Mouse (Mus musculus) frontal cortex, postnatal 25 days (tissue): ENCODE data around the gene Tmem256.
"Not testable (repeated sequence)": the region's sequence is repeated elsewhere in the genome, so short reads cannot be mapped to it uniquely, and the experiment has no call there.

Source experiments
- DNase-seq, 2 experiments: peaks; one replicate each; pipeline ENCODE4 v3.0.0; 2022; ENCODE audit warnings: low spot score in 2 of 2

Gene Tmem256

DNA sequence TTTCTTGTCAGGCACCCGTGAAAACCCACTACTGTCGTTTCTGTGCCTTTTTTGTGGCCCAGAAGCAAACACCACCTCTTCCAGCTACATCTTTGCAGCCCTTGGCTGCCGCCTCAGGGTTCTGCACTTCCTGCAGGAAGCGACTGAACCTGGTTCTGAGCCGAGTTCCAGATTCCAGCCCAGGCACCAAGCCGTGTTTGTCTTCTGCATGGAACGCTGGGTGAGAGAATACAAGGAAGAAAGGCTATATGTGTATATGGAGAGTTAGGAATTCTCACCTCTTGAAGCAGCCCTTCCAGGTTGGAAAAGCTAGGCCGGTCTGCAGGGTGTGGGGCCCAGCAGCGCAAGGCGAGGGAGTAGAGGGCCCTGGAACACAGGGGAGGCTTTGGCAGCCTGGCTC is 16.4 kb downstream of the Tmem256 start:
- no peak for DNase-seq

DNA sequence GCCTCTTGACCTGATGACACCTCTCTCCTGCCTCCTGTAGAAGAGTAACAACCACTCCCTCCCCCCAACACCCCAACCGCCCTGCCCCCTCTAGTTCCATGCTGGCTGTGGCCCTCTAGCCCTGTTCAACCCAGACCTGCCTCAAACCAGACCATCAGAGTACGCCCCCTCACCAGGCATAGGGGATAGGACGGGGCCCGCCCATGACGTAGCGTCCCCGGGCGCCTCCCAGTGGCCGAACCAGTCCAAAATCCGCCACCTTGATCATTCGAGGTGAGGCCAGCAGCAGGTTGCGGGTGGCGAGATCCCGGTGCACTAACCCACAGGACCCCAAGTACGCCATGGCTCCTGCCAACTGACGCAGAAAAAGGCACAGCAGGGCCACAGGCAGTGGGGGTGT is 17.0 kb downstream of the Tmem256 start:
- DNase-seq: no peak

DNA sequence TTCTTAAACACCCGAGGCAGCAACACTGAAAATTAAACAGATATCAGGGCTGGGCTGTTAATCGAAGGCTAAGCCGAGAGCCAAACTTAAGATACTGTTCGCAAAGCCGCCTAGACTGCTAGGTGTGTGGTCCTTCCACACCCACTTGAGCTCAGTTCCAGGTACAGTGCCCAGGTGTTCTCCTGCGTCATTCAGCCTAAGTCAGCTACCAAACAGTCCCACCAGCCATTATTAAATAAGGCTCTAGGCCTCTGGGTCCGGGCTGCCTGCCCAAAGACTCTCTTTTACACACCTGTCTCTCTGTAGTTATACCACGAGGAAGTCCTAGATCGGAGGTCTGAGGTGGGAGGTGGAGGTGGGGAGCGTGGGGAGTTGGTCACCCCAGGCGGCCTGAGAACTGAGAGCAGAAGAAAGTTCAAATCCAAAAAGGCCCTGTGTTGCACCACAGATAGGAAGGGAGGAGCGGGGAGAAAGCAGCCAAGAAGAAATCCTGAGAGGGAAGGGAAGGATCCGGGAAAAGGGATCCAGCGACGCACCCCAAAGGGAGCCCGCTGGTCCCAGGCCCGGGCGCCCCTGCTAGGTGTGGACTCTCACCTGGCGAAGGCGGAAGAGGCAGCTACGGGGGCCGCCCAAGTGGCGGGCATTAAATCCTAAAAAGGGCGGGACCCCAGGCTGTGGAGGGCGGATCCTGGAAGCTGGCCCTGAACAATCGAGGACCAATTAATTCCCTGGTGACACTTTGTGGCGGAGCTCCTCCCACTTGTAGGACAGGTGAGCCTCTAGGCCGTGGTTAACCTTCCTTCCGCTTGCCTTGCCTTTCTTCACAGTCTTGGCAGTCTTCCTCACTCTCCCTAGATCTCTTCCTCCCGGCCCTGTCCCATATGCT is 20.0 kb downstream of the Tmem256 start, which contains the start of gene Tnk1:
Gene Tnk1, minus strand, starts transcription at position 618 of the 886 bp plus-strand sequence.
- DNase-seq: no peak

DNA sequence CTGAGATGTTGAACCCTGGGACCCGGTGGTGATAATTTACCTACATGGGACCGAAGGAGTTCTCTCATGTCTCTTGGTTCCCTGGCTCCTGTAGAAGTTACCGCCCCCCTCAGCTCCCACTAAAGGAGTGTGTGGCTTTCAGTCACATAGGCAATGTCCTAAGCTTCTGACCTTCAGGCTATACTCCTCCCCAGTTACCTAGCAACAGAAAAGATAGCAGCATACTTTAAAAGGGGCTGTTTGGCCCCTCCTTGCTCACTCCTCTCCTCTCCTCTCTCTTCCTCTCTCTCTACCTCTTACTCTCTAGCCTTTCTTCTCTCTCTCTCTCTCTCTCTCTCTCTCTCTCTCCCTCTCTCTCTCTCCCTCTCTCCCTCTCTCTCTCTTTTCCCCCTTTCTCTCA is 25.4 kb downstream of the Tmem256 start:
- DNase-seq: not testable (repeated sequence)

DNA sequence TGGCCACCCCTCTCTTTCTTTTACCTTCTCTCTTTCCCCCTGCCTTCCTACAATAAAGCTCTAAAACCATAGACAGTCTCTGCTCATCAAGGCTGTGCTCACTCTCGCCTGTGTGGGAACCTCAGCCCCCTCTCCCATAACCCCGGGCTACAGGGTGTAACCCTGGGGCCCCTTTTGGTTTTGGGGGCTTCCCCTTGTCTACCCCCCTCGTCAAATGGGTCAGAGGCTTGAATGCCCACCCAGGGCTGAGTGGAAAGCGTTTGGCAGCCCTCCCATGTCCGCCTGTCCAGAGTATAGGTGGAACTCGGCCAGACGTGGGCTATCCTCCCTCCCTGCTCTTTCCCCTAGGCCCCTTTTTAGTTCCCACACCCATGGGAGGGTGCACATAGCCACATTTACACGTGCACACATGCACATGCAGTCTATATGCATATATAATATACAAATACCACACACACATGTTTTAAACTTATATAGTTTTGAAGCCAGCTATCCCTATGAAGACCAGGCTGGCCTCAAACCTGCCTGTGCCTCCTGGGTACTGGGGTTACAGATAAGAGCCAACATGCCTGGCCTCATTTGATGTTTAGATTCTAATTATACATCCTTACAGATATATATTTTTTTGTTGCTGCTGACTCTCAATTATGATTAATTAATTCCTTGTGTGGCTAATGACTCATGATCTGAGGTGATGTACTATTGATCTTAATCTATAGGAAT is 26.0 kb downstream of the Tmem256 start:
- DNase-seq: no peak

DNA sequence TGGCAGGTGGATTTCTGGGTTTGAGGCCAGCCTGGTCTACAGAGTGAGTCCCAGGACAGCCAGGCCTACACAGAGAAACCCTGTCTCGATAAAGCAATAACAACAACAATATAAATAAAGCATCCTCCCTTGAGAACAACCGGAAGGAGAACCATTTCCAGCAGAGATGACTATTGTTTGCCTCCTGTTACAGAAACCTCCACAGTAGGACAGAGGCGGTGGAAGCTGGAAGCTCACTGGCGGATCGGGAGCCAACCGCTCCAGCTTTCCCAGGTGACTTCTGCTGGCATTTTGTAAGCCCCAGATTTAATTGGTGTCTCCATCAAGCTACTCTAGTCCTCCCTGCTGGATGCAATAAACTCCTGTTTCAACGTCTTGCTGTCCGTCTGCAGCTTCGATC is 27.2 kb downstream of the Tmem256 start:
- DNase-seq: no peak

DNA sequence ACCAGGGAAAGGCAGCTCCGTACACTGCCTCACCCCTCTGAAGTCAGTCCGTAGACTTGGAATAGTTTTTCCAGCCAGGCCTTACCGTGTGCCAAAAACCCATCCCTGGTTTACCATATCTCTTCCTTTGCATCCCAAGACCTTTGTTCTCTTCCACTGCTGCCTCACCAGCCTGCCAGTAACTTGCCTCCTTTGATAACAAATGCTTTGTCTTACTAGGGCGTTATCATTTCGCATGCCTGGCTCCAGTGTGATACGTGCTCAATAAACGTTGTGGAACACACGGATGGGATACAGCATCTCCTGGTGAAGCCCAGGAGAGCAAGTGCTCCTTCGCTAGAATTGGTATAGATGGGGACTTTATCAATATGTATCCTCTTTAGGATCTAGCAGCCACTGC is 29.0 kb downstream of the Tmem256 start:
- no peak for DNase-seq

DNA sequence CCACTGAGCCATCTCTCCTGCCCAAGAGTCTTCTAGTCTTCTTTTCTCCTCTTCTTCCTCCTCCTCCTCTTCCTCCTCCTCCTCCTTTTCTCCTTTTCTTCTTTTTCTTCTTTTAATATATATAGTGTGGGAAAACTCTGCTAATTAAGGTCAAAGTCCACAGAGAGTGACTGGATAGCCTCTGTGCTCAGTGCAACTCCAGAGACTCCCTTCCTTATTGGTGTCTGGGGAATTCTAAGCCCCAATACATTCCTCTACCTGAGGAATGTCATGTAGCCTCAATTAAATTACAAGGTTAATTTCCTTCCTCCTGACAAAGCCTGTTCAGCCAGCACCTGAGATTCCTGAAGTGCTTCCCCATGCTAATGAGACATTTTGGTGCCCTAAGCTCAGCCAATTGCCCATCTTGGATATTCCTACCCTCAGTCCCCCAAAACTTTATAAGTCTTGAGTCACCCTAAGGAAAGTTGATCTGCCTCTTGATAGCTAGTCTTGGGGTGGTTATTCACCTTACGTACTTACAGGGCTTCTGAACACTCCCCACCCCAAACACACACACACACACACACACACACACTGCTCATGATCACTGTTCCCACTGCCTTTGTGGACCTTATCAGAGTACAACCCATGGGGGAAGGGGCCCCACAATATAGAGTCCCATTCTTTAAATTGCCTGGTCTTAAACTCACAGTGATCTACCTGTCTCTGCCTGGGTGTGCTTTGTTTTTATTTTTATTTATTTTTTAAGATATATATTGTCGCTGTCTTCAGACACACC is 32.2 kb downstream of the Tmem256 start:
- DNase-seq: no peak

DNA sequence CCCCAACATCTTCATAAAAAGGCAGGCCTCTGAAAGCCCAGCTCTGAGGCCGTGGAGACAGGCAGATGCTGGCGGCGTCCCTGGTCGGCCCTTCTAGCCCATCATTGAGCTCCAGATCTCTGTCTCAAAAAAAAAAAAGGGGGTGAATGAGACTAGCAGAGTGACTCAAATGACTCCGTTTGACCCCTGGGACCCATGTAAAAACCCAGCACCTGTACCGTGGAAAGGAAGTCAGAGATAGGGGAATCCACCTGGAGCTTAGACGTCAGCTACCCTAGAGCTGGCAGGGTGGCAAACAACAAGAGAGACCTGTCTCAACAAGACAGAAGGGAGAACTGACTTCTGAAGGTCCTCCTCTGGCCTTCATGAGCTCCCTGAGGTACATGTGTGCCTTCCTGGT is 33.5 kb downstream of the Tmem256 start:
- no peak for DNase-seq

DNA sequence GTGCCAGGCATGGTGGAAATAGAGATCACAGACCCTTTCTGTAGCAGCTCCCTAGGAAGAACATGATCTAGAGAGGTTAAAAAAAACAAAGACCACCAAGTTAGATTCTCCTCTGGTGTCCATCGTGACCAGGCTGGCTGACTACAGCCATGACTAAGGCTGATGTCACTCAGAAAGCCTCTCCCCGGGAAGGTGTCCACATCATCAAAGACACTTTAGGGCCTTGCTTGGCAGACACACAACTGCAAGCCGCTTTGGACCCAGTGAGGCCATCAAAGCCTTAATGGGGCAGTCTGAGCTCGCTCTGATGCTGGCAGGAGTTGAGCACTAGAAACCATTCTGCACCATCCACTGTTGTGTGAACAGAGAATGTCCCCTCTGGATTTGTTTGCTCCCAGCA is 34.1 kb downstream of the Tmem256 start:
- DNase-seq: no peak

DNA sequence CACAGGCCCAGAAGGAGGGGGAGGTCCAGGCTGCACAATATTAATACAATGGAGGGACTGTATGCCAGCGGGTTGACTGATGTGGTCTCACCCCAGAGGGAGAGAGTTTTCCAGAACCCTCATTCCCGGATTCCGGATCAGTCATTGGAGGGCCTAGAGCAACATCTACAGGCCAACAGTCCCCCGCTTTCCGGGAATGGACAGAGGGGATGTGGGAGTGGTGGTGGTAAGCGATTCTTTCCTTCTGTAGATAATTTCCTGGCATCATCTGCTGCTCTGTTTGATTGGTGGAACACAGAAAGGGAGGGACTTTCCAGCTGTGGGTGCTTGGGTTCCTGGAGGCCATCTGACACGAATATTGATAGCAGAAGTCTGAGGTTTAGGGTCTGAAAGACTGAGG is 37.9 kb downstream of the Tmem256 start:
- DNase-seq: no peak

DNA sequence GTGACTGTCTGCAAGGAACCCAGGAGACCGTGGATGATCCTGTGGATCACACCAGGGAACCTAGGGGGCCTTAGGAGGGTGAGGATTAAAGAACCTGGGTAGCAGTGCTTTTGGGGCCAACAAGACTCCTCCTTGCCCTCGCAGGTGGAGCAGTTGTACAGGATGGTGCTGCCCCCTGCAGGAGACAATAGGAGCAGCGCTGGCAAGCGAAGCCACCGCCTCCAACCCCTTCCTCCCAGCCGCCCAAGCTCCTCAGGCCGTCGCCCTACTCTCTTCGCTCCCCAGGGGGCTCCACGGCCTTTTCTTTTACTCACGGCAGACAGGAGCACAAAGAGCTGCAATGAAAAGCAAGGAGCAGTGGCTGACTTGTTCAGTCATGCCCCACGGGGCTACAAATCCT is 38.6 kb downstream of the Tmem256 start:
- peak; percentile 51 to 72 for DNase-seq

DNA sequence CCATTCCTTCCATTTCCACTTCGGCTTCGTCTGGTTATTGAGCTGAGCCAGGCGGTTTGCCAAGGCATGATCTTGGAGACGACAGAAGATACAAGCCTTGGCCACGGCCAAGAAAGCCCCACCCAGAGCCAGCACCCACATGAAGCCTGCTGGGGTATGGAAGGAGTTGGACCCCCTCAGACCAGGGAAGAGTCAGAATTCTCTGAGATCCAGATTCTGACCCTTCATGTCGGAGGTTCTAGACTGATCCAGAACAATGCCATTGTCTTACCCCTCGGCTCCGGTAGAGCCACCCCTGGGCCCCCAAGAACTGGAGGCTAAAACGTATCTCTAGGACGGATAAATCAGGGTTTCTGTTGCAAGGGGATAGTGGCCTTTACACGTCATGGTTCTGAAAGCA is 39.6 kb downstream of the Tmem256 start, which contains the start of gene Tmem95:
Gene Tmem95, minus strand, starts transcription at position 141 of the 400 bp plus-strand sequence.
- no peak for DNase-seq

DNA sequence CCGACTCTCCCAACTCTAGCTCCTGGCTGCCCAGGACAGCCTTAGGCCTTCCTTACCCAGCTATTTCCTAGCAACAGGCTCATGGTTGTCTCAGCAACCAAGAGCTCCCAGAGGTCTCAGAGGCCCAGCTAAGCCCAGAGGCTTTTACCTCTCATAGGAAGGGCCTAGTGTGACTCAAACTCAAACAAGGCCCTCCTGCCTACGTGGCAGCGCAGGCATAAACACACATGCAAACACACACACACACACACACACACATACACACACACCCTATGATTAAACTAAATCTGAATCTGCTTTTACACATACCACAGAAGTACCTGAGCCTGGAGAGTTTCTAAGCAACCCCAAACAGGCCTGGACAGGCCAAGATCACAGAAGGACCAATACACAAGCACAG is 40.1 kb downstream of the Tmem256 start:
- DNase-seq: no peak

DNA sequence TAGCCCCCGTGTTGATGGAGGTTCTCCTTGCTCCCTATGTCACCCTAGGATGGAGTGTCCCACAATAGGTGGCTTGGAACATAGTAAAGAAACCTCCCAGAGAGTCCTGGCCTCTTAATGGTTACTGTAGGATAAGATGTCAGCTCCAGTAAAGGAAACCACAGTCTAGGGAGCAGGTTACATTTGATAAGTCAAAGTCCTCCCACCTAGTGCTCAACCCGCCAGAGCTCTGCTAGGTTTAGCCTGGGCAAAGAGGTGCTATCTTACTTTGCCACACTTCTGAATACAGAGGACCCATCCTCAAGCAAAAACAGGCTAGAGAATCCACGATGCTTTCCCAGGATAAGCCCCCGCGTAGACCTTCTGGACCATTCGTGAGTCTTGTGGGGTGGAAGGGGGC is 40.6 kb downstream of the Tmem256 start:
- no peak for DNase-seq

DNA sequence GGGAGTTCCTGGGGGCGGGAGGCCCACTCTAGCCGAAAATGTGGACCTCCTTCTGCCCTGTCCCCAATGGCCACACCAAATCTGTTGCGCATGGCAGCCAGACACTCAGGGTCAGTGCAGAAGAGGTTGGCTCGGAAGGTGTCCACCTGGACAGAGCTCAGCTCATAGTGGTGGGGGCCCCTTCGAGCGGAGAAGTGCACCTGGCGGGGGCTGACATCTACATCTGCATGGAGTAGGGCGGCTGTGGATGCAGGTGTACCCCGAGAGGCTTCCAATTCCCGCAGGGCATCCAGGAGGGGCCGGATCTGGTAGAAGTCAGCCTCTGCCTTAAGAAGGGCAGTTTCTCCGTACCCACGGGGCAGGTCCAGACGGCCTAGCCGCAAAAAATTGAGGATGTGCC is 41.4 kb downstream of the Tmem256 start:
- DNase-seq: no peak

DNA sequence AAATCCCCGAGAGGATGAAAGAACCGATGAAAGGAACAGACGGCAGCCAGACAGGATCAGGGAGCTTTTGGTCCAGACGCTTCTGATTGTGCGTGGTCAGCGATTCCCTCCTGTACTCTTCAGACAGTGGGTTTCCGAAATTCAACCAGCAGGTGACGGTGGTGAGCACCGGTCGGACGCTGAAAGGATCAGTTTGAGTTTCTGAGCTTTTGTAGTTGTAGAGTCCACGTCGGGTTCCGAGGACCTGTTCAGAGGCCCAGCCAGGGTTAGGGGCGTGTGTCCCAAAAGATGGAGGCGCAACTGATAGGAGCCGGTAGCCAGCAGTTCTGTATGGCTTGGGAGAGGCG is 42.2 kb downstream of the Tmem256 start:
- peak in 1 of 2 experiments; percentile 26 for DNase-seq

DNA sequence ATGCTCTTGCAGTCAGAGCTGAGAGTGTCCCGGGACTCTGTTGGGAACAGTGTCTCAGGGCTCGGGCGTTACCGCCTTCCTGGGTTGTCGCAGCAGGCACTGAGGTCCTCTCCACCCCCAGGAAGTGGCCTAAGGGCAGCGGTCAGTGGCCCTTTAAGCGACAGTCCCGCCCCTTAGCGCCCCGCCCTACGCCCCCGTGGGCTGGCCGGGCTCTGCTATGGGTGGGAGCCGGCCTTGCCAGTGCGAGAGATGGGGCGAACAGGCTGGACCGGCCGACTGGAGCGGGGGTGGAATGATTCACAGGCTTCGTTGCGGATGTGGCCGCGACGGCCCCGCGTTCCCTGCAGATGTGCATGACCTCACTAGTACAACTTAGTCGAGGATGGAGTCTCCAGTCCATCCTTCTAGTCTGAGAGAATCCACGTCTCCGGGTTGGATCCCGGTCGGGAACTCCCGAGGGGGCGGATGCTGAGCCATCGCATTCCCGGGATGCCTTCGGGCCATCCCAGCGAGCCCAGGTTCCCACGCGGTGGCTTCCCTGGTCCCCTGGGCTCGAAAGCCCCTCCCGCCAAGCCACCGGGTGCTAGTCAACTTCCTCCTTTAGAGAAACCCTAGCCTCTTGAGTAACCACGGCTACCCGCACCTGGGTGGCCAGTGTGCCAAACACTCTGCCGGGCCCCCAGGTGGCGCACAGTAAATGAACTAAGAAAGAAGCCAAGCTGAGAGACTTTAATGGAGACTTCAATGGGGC is 42.7 kb downstream of the Tmem256 start, which contains the start of gene Kctd11:
Gene Kctd11, minus strand, starts transcription at position 554 of the 751 bp plus-strand sequence.
- DNase-seq: peak; percentile 22 to 52

DNA sequence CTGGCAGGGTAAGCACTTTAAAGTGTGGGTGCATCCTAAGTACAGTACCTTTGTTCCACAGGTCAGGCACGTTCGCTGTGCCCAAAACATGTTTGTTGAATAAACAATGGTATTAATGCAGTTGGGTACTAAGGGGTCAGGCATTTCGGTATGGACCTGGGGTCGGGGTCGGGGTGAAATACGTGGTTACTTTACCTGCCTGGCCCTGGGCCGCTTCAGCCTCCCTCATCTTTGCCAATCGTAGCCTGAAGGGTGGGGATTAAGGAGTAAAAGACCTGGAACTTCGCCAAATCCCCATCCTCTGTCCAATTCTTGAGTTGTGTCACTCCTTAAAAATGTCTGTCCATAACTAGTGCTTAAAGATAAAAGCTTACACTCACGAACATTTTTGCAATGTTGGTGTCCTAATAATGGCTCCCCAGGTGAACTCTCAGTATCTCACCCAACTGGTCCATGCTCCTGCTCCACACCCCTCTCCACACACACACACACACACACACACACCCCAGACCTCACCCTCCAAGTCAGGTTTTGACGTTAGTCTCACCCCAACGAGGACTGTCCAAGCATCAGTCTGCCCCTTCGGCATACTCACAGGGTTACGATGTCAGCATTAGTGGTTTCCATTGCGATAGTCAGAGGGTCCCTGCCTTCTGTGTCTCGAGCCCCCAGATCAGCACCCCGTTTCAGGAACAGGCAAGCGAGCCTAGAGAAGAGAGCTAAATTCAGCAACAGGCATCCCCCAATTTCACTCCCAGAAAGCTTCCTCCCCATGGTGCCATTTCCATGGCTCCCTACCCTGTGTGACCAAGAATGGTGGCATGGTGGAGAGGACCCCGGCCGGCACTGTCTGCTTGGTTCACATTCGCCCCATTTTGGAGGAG is 43.7 kb downstream of the Tmem256 start:
- DNase-seq: no peak

DNA sequence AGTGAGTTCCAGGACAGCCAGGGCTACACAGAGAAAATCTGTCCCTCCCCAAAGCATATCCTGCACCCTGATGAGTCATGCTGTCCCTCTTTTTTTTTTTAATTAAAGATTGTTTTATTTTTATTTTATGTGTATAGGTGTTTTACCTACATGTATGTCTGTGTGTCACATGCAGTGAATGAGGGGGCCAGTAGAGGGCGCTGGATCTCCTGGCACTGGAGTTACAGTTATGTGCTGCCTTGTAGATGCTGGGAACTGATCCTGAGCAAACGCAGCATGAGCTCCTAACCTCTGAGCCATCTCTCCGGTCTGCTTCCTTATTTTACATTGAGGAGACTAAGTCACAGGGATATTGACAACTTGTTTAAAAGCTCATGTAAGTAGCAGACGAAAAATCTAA is 44.8 kb downstream of the Tmem256 start:
- no peak for DNase-seq
